Mouse (Mus musculus): ENCODE data around the gene Dnajc11.

Dnajc11 gene

DNA sequence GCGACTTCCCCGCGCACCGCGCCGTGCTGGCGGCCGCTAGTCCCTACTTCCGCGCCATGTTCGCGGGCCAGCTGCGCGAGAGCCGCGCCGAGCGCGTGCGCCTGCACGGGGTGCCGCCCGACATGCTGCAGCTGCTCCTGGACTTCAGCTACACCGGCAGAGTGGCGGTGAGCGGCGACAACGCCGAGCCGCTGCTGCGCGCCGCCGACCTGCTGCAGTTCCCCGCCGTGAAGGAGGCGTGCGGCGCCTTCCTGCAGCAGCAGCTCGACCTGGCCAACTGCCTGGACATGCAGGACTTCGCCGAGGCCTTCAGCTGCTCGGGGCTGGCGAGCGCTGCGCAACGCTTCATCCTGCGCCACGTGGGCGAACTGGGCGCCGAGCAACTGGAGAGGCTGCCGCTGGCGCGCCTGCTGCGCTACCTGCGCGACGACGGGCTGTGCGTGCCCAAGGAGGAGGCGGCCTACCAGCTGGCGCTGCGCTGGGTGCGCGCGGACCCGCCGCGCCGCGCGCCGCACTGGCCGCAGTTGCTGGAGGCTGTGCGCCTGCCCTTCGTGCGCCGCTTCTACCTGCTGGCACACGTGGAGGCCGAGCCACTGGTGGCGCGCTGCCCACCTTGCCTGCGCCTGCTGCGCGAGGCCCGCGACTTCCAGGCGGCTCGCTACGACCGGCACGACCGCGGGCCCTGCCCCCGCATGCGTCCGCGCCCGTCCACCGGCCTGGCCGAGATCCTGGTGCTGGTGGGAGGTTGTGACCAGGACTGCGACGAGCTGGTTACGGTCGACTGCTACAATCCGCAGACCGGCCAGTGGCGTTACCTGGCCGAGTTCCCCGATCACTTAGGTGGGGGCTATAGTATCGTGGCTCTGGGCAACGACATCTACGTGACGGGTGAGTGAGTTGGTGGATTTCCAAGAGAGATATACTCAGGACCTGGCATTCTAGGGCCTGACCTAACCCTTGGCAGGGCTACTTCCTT, 75.9 kb downstream of the Dnajc11 start:
- no peak for DNase-seq (ENCODE audit: low read depth)

DNA sequence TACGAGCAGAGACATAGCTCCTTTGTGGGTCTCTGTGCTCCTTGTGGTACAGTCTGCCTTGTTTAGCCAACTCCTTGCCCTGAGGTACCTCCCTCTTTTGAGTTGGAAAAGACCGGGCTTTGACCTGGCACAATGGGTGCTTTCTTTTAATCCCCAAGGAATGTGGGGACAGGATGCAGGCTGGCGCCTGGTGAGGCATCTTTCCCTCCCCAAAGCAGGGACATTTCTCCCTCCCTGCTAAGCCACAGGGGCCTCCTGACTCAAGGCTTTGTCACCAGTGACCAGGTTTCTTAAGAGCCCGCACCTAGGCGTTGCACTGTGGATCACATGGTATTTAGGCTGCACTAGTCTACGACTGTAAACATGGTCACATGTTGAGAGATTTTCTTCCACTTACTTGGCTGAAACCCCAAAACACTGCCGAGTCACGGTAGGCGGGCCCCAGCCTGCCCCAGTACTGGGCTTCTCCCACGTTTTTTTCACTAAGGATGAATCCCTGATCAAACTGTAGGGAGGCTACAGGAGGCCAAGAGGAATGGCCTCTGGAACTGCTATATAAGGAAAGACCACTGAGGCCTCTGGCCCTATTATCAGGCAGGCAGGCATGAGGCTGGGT, 76.7 kb downstream of the Dnajc11 start:
- peak; percentile 71 for DNase-seq (ENCODE audit: low read depth)

DNA sequence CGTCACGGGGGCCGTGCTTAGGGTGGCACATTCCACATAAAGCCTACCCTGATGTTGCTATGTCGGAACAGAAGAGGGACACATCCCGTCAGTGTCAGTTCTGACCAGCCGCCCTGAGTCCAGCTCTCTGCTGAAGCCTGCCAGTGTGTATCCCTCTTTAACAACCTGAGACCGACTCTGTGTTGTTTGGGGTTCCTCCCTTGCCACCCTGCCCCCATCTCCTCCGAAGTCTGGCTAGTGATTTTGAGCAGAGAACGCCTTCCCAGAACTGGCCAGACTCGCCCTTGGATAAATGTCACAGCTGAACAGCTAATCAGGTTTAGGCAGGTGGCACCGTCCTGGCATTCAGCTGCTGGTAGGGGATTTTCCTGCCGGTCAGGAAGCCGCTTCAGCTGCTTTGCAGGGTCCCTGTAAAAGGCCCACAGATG, 77.2 kb downstream of the Dnajc11 start:
- DNase-seq (ENCODE audit: low read depth): peak; percentile 79

DNA sequence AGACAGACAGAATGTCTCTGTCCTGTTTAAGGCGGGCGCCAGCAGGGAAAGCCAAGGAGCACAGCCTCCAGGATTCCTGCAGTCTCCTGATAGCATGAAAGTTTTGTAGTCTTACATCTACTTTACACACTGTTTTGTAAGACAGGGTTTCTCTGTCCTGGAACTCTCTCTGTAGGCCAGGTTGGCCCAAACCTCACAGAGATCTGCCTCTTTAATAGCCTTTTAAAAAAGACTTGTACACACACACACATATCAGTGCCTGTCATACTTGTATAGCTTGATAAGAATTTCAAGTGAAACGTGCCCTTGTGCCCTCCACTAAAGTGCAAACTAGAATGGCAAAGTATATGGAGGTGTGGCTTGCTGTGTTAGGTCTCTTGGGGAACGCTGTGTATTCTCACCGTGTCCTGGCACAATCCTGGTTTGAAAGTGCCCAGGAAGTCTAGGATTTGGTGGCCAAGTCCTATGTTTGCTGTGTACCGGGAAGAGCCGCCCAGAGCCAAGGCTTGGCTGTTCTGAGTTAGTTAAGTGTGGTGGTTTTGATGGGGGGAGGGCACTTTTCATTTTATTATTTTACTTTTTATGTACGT, 77.8 kb downstream of the Dnajc11 start:
- DNase-seq (ENCODE audit: low read depth): no peak

DNA sequence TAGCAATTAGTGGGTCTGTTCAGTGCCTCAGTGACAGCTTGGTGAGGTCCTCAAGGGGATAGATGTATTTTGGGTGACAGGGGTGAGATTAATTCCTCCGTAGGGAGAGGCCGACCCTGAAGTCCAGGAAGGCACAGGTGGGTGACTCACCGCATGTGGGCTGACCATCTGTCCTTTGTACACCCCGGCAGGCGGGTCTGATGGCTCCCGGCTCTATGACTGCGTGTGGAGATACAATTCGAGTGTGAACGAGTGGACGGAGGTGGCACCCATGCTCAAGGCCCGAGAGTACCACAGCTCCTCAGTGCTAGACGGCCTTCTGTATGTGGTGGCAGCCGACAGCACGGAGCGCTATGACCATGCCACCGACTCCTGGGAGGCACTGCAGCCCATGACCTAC, 78.6 kb downstream of the Dnajc11 start:
- no peak for DNase-seq (ENCODE audit: low read depth)

DNA sequence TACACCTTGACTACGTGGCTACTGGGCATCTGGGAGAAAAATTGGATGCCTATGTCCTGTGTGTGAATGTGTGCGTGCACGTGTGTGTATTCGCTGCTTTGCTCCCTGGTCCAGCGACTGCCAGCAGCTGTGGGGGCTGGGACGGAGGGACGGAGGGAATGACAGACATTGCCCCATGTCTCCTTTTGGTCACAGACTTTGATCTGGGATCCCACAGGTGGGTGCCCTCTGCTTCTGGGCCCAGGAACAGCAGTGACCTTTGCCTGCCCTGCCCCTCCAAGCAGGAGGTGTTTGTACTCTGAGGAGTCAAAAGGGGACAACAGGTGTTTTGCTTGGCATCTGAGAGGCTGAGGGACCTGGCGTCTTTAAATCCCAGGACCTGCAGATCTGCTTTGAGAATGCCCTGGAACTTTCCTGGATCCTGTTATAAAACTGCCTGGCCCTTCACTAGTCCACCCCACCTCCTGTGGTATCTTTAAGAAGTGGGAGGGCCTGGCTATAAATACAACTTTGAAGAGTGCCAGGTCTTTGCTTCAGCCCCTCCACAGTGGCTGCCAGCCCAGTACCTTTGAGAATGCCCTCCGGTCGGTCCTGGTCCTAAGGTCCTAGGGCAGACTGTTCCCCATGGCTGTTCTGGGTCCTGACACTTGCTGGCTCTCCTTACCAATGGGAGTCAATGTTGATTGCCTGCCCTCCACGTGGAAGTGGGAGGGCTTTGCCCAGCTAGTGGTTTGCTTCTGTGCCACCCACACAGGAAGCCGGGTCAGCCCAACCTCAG, 79.7 kb downstream of the Dnajc11 start:
- no peak for DNase-seq (ENCODE audit: low read depth)

DNA sequence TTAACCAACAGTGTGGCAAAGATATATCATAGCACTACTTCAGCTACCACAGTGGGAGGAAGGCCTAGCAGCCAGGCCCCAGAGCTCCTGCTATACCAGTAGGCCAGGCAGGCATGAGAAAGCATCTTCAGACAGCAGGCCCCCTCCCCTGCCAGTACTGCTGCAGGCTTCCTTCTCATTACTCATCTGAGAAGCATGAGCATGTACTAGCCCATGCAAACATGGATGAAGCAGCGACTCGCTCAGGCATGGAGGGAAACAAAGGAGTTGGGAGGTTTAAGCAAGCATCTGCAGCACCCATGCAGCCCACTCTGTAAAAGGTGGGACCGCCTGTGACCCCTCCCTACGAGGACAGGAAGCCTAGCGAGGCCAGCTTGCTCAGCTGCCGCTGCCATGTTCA, 85.6 kb downstream of the Dnajc11 start:
- DNase-seq (ENCODE audit: low read depth): no peak

DNA sequence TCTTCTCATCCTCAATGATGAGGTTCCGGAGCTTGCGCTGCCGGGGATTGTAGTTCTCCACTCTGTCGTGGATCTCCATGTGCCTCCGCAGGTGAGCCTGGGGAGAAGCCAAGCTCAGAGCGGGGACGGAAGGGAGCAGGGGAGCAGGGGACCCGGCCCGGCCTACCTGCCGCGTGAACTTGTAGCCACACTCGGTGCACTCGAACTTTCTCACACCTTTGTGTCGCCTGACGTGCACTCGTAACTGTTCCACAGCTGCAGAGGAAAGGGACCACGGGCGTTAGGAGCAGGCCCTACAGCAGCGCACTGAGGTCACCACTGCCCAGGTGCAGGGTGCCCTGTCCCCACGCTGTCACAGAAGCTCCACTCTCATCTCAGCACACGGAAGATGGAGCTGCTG, 86.5 kb downstream of the Dnajc11 start:
- DNase-seq (ENCODE audit: low read depth): no peak

DNA sequence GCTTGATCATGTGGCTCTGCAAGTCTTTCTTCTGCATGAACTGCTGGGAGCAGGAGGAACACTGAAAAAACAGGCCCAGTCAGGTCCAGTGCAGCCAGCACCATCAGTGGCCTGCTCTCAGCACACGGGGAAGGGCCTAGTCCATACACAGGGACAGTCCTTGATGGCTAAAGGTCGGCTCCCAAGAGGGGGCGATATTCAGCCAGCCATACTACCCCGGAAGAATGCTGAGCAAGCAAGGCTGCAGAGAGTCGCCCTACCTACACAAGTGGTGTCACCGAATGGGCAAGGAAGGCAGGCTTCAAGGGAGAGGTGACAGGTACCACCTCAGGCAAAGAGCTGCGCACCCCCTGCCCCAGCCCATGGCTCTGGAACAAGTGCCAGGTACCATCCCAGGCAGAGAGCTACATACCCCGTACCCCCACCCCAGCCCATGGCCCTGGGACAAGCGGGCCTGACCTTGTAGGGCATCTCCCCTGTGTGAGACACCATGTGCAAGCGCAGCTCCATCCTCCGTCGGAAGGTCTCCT, 88.1 kb downstream of the Dnajc11 start:
- no peak for DNase-seq (ENCODE audit: low read depth)

DNA sequence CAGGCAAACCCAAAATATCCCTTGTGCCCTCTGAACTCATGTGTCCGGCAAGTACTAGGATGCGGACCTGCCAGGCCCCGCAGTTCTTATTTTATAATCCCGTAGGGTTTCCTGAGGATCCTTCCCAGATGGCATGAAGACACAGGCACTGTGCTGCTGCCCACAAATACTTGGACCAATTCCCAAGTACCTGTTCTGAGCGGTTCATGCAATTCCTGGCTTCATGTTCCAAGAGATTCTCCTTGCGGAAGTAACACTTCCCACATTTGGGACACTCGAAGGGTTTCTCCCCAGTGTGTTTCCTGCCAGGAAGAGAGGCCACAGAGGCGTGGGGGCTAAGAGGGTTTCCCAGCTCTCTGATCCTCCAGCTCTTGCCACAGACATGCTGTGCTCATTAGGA, 89.0 kb downstream of the Dnajc11 start:
- DNase-seq (ENCODE audit: low read depth): no peak

DNA sequence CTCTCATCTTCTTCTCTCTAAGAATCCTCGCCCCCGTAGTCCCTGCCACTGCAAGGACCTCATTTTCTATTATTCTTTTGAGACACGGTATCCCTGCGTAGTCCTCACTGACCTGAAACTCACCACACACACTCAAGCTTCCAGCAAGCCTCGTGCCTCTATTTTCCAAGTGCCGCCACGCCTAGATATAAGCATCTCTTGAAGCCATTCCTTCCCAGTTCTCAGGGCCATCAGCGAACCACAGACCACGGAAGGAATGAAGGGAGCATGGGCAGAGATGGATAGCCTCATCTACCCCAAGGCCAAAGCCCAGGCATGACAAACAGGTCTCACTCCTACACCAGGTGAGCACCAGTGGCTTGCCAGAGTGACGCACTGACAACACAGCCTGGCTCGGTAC, 91.0 kb downstream of the Dnajc11 start:
- DNase-seq (ENCODE audit: low read depth): no peak

DNA sequence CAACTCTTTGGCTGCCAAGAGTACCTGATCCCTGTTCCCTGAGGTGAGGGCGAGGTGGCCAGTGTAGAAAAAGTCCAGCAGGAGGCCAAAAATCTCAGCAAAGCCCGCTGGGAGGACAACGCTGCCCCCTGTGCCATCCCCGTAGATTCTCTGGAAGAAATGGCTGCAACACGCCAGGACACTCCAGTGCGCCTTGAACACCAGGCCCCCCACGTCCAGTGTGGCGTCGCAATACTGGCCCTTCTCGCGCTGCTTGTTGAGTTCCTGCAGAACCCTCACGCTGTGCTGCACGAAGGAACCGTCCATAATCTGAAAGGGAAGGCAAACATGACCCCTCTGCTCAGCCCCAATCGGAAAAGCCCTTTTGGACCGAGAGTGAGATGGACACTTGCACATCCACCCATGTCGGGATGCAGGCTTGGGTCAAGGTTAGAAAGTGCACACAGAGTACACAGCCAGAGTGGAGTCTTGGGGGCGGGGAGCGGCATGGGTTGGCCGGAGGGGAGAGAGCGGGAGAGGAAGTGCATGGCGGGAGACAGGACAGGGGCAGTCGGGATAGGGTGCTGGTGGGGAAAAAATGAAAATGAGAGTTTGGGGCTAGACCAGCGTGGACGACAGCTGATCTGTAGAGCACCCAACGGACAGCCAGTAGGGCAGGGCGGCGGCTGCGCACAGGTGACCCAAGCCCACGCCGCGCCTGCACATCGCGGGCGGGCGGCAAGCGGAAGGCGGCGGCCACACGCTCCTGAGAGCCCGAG, 93.4 kb downstream of the Dnajc11 start:
- DNase-seq (ENCODE audit: low read depth): no peak

DNA sequence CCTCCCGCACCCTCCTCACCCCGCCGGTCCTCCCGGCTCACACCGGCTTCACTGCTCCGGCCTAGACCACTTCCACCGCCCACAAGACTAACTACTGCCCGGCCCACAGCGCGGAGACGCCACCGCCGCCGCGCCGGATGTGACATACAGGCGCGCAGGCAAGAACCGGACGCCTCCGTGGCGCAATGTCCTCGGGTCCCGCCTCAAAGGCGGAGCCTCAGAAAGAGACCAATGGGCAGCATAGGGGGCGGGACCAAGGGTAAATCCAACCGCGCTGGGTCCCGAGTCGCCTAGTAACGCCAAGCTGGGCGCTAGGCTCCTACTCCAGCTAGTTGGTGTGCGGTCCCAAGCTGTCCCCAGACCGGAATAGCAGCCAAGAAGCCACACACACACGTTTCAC, 94.0 kb downstream of the Dnajc11 start, which contains the start of gene Zbtb48:
TSS of gene Zbtb48 (minus strand) at position 148 of the 400 bp plus-strand sequence.
- peak; percentile 98 for DNase-seq (ENCODE audit: low read depth)

DNA sequence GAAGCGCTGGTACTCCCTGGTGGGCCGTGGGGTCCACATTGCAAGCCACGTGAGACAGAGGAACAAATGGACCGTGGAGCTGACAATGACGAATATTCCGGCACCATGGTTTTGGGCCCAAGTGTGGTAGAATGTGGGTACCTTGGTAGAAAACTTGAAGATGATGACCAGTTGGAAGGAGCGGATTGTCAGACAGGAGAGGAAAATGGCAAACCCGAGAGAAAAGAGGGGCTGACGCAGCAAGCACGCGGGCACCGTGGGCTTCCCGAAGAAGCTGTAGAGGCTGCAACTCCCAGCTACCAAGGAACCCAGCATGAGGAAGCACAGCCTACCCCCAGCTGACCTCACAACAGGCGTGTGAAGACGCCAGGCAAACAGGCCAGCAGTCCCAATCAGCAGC, 95.0 kb downstream of the Dnajc11 start:
- DNase-seq (ENCODE audit: low read depth): no peak

DNA sequence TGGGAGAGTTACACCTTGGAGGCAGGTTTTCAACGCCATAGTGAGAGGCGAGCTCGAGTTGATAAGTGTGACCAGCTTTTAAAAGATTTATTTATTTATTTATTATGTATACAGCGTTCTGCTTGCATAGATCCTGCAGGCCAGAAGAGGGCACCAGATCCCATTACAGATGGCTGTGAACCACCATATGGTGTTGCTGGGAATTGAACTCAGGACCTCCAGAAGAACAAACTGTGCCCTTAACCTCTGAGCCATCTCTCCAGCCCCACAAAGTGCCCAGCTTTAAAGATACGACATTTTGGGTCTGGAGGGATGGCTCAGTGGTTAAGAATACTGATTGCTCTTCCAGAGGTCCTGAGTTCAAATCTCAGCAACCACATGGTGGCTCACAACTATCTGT, 95.6 kb downstream of the Dnajc11 start:
- no peak for DNase-seq (ENCODE audit: low read depth)

DNA sequence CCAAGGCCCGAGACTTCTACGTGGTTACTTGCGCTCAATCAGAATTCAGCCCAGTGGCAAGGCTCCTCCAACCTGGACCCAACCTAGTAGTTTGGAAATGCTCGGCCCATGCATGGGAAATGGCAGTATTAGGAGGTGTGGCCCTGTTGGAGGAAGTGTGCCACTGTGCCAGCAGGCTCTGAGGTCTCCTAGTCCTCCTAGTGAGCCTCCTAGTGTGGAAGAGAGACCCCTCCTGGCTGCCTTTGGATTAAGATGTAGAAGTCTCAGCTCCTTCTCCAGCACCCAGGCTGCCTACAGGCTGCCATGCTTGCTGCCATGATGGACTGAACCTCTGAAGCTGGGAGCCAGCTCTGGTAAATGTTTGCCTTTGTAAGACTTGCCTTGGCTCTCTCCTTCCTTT, 96.5 kb downstream of the Dnajc11 start:
- DNase-seq (ENCODE audit: low read depth): no peak
